Mouse (Mus musculus) bone marrow, adult 2 months (tissue): Measurements from ENCODE around the gene Arrdc1.

ENCODE experiments used
- CTCF ChIP-seq: fragments of 200-500 bp; IDR thresholded peaks from 2 replicates; pipeline ENCODE4 v1.5.1; 2011; ENCODE audit warnings: low read length, control low read depth; ENCODE audit not compliant: control insufficient read depth, insufficient read depth
- POLR2A ChIP-seq: fragments of 200-500 bp; IDR thresholded peaks from 2 replicates; pipeline ENCODE4 v1.6.1; 2011; ENCODE audit warnings: low read depth, mild to moderate bottlenecking, control low read depth, low read length, borderline replicate concordance; ENCODE audit not compliant: control insufficient read depth

DNA sequence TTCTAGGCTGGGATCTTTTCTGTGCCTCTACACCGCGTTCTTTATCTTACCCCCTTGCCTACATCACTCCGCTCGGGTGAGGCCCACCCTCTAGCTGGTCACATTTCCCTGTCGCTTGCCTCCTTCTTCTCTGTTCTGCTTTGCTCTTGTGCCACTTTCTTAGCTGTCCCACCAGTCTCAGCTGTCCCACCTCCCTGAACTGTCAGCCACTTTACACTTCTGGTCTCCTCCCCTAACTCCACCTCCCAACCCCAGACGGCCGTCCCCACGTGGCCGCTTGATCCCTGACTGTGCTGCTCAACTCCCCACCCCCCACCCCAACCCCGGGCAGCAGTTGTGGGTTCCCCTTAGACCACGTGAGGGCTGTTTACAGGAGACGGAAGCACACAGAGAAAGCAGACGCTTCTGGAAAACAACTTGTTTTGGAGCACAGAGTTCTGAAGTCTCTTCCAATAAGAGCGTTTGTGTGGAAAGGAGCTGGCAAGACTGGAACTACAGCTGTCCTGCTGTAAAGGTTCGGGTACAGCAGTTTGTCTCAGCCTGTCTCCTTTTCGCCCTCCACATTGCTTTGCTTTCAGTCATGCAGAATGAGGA lies 40.7 kb upstream of the Arrdc1 start, which contains the start of gene Pnpla7:
- TF ChIP-seq POLR2A (no peak; the same call in 1 of the 2 replicates), CTCF (no peak; the same call in 1 of the 2 replicates)
